Mouse (Mus musculus): Measurements from ENCODE around the gene Dst. TPM values are rescaled to one million over a fixed set of nuclear protein-coding genes. Genes with fewer than 3 reads are reported as not detected.
A peak's percentile ranks its signal among the peaks of the same experiment; 100 is the strongest.

Gene Dst
- polyA plus RNA-seq, 1 experiment from 2014 or later = 13.4 TPM

DNA sequence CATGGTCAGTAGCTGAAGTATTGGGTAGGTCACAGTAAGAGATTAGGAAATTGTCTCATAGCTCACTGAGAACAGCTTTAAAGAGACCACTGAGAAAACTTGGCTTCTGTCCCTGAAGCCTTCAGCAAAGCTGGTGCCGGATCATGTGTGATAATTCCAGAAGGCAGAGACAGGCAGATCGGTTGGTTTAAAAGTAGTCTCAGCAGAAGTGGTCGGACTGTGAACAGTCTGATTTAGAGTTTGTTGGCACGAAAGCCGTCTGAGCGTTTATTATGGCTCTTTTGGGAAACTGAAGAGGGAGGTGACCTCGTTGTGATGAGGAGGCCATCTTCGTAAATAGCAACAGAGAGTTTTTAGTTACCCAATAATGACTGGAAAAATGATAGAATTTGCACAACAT lies 52.4 kb downstream of the Dst start:
- no peak for ATAC-seq (ENCODE audit: low read depth)
- H3K4me2 ChIP-seq (ENCODE audit: low read depth, low read length) = no peak overlapping the region
- no peak overlapping the region for H3K4me3 ChIP-seq (ENCODE audit: low read length)
- no peaks in the 10 kb centered on the region for H3K27me3 ChIP-seq (ENCODE audit: control insufficient read depth, insufficient read depth, low read depth, low read length)
- 69% methylated on average over 8 of the region's 8 CpGs for WGBS
- H3K4me1 ChIP-seq (replicated peaks; ENCODE audit: control insufficient read depth, insufficient read depth, low read length) = no peaks in the 10 kb centered on the region
- no peaks in the 10 kb centered on the region for H3K36me3 ChIP-seq (ENCODE audit: control insufficient read depth, insufficient read depth, low read length)
- no peak overlapping the region for H3K9ac ChIP-seq (ENCODE audit: low read length)
- H3K9me3 ChIP-seq (ENCODE audit: control insufficient read depth, low read length) = no peaks in the 10 kb centered on the region
- no peak overlapping the region for H3K27ac ChIP-seq (ENCODE audit: low read length)

GRCm38 (mm10) chr1:33964643-33965042 lies 56.6 kb downstream of the Dst start:
- no peaks in the 10 kb centered on the region for H3K9me3 ChIP-seq (ENCODE audit: control insufficient read depth, low read length)
- no peak overlapping the region for H3K4me3 ChIP-seq (ENCODE audit: low read length)
- no peaks in the 10 kb centered on the region for H3K4me1 ChIP-seq (replicated peaks; ENCODE audit: control insufficient read depth, insufficient read depth, low read length)
- H3K27me3 ChIP-seq (ENCODE audit: control insufficient read depth, insufficient read depth, low read depth, low read length) = no peaks in the 10 kb centered on the region
- ATAC-seq (ENCODE audit: low read depth) = no peak
- WGBS = 33% methylated on average over 5 of the region's 5 CpGs
- no peak overlapping the region for H3K27ac ChIP-seq (ENCODE audit: low read length)
- H3K4me2 ChIP-seq (ENCODE audit: low read depth, low read length) = no peak overlapping the region
- H3K9ac ChIP-seq (ENCODE audit: low read length) = no peak overlapping the region
- H3K36me3 ChIP-seq (ENCODE audit: control insufficient read depth, insufficient read depth, low read length) = no peaks in the 10 kb centered on the region

- no peak overlapping the region for H3K9ac ChIP-seq (ENCODE audit: low read length)
- H3K36me3 ChIP-seq (ENCODE audit: control insufficient read depth, insufficient read depth, low read length) = no peaks in the 10 kb centered on the region
- H3K4me3 ChIP-seq (ENCODE audit: low read length) = no peak overlapping the region
- no peaks in the 10 kb centered on the region for H3K4me1 ChIP-seq (replicated peaks; ENCODE audit: control insufficient read depth, insufficient read depth, low read length)
- no peaks in the 10 kb centered on the region for H3K9me3 ChIP-seq (ENCODE audit: control insufficient read depth, low read length)
- H3K27ac ChIP-seq (ENCODE audit: low read length) = no peak overlapping the region
- no peak overlapping the region for H3K4me2 ChIP-seq (ENCODE audit: low read depth, low read length)
- 86% methylated on average over 4 of the region's 4 CpGs for WGBS
- H3K27me3 ChIP-seq (ENCODE audit: control insufficient read depth, insufficient read depth, low read depth, low read length) = no peaks in the 10 kb centered on the region
- no peak for ATAC-seq (ENCODE audit: low read depth)
These were observed 57.8 kb downstream of the Dst start for GRCm38 (mm10) chr1:33965824-33966223.

- ATAC-seq (ENCODE audit: low read depth) = 0 out of 2 replicates have a peak, but pooled peaks have one; percentile 15
These were observed 58.3 kb downstream of the Dst start for GRCm38 (mm10) chr1:33966328-33966727.

GRCm38 (mm10) chr1:33967206-33967605 lies 59.2 kb downstream of the Dst start:
- WGBS = 65% methylated on average over 4 of the region's 4 CpGs
- no peak overlapping the region for H3K4me3 ChIP-seq (ENCODE audit: low read length)
- H3K4me2 ChIP-seq (ENCODE audit: low read depth, low read length) = no peak overlapping the region
- H3K9me3 ChIP-seq (ENCODE audit: control insufficient read depth, low read length) = no peaks in the 10 kb centered on the region
- no peaks in the 10 kb centered on the region for H3K4me1 ChIP-seq (replicated peaks; ENCODE audit: control insufficient read depth, insufficient read depth, low read length)
- H3K27ac ChIP-seq (ENCODE audit: low read length) = no peak overlapping the region
- H3K27me3 ChIP-seq (ENCODE audit: control insufficient read depth, insufficient read depth, low read depth, low read length) = no peaks in the 10 kb centered on the region
- no peak for ATAC-seq (ENCODE audit: low read depth)
- no peak overlapping the region for H3K9ac ChIP-seq (ENCODE audit: low read length)
- no peaks in the 10 kb centered on the region for H3K36me3 ChIP-seq (ENCODE audit: control insufficient read depth, insufficient read depth, low read length)

More at GRCm38 (mm10) chr1:33966328-33966727, 58.3 kb downstream of the Dst start:
- Histone ChIP-seq H3K4me2 (ENCODE audit: low read depth, low read length) (no peak overlapping the region), H3K4me1 (replicated peaks; ENCODE audit: control insufficient read depth, insufficient read depth, low read length) (no peaks in the 10 kb centered on the region), H3K27me3 (ENCODE audit: control insufficient read depth, insufficient read depth, low read depth, low read length) (no peaks in the 10 kb centered on the region), H3K9ac (ENCODE audit: low read length) (no peak overlapping the region), H3K27ac (ENCODE audit: low read length) (no peak overlapping the region), H3K36me3 (ENCODE audit: control insufficient read depth, insufficient read depth, low read length) (no peaks in the 10 kb centered on the region), H3K9me3 (ENCODE audit: control insufficient read depth, low read length) (no peaks in the 10 kb centered on the region), H3K4me3 (ENCODE audit: low read length) (no peak overlapping the region)
- 21% methylated on average over 6 of the region's 6 CpGs for WGBS

DNA sequence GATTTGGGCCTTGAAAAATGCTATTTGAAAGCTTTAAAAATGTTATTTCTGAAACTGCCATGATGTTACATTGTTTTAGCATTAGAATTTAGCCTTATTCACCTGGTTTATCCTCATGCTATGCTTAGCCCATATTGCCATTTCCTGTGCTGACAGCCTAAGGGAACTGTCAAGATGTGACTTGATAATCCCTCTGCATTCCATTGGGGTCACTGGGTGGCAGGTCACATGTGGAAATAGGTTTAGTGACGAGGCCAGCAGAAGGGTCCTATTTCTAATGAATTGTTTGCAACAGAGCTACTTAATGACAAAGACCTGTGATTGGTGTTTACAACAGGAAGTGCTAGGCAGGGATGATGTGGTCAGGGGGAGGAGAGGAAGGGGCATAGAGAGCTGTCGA lies 61.9 kb downstream of the Dst start:
- no peak overlapping the region for H3K4me2 ChIP-seq (ENCODE audit: low read depth, low read length)
- no peak for ATAC-seq (ENCODE audit: low read depth)
- H3K4me1 ChIP-seq (replicated peaks; ENCODE audit: control insufficient read depth, insufficient read depth, low read length) = no peaks in the 10 kb centered on the region
- no peak overlapping the region for H3K9ac ChIP-seq (ENCODE audit: low read length)
- H3K27ac ChIP-seq (ENCODE audit: low read length) = no peak overlapping the region
- H3K36me3 ChIP-seq (ENCODE audit: control insufficient read depth, insufficient read depth, low read length) = no peaks in the 10 kb centered on the region
- no peaks in the 10 kb centered on the region for H3K27me3 ChIP-seq (ENCODE audit: control insufficient read depth, insufficient read depth, low read depth, low read length)
- WGBS = 36% methylated on average over 2 of the region's 2 CpGs
- H3K9me3 ChIP-seq (ENCODE audit: control insufficient read depth, low read length) = no peaks in the 10 kb centered on the region
- H3K4me3 ChIP-seq (ENCODE audit: low read length) = no peak overlapping the region

GRCm38 (mm10) chr1:33974401-33974800 lies 66.4 kb downstream of the Dst start:
- no peak for ATAC-seq (ENCODE audit: low read depth)
- Histone ChIP-seq H3K4me1 (replicated peaks; ENCODE audit: control insufficient read depth, insufficient read depth, low read length) (no peaks in the 10 kb centered on the region), H3K9ac (ENCODE audit: low read length) (no peak overlapping the region), H3K4me2 (ENCODE audit: low read depth, low read length) (no peak overlapping the region), H3K27ac (ENCODE audit: low read length) (no peak overlapping the region), H3K9me3 (ENCODE audit: control insufficient read depth, low read length) (no peaks in the 10 kb centered on the region), H3K36me3 (ENCODE audit: control insufficient read depth, insufficient read depth, low read length) (no peaks in the 10 kb centered on the region), H3K27me3 (ENCODE audit: control insufficient read depth, insufficient read depth, low read depth, low read length) (no peaks in the 10 kb centered on the region), H3K4me3 (ENCODE audit: low read length) (no peak overlapping the region)
- 81% methylated on average over 11 of the region's 11 CpGs for WGBS

- WGBS = 63% methylated on average over 4 of the region's 4 CpGs
- ATAC-seq (ENCODE audit: low read depth) = no peak
These were observed 67.3 kb downstream of the Dst start for GRCm38 (mm10) chr1:33975333-33975732.

DNA sequence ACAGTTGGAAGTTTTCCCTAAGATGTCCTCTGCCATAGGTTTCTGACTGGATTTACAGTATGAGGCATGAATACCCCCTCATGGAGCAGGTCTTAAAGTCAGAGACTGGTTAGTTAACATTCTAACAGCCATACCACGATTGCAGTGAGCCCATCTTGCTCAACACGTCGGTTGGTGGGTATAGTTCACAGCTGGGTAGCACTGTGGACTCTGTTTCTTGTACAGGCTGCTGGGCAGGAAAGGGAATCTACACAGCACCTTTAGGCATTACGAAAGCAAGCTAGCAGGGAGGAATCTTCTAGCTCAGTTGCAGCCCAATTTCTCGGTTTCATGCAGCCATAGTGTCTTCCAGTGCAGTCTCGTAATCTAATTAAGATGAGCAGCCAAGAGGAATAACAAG lies 69.8 kb downstream of the Dst start:
- no peak for ATAC-seq (ENCODE audit: low read depth)
- Histone ChIP-seq H3K27me3 (ENCODE audit: control insufficient read depth, insufficient read depth, low read depth, low read length) (no peaks in the 10 kb centered on the region), H3K9me3 (ENCODE audit: control insufficient read depth, low read length) (no peaks in the 10 kb centered on the region), H3K36me3 (ENCODE audit: control insufficient read depth, insufficient read depth, low read length) (no peaks in the 10 kb centered on the region), H3K4me2 (ENCODE audit: low read depth, low read length) (no peak overlapping the region), H3K4me3 (ENCODE audit: low read length) (no peak overlapping the region), H3K27ac (ENCODE audit: low read length) (no peak overlapping the region), H3K9ac (ENCODE audit: low read length) (no peak overlapping the region), H3K4me1 (replicated peaks; ENCODE audit: control insufficient read depth, insufficient read depth, low read length) (no peaks in the 10 kb centered on the region)
- WGBS = 90% methylated on average over 6 of the region's 6 CpGs

More at GRCm38 (mm10) chr1:33975333-33975732, 67.3 kb downstream of the Dst start:
- Histone ChIP-seq H3K27ac (ENCODE audit: low read length) (no peak overlapping the region), H3K9me3 (ENCODE audit: control insufficient read depth, low read length) (no peaks in the 10 kb centered on the region), H3K27me3 (ENCODE audit: control insufficient read depth, insufficient read depth, low read depth, low read length) (no peaks in the 10 kb centered on the region), H3K4me1 (replicated peaks; ENCODE audit: control insufficient read depth, insufficient read depth, low read length) (no peaks in the 10 kb centered on the region), H3K9ac (ENCODE audit: low read length) (no peak overlapping the region), H3K4me3 (ENCODE audit: low read length) (no peak overlapping the region), H3K36me3 (ENCODE audit: control insufficient read depth, insufficient read depth, low read length) (no peaks in the 10 kb centered on the region), H3K4me2 (ENCODE audit: low read depth, low read length) (no peak overlapping the region)

DNA sequence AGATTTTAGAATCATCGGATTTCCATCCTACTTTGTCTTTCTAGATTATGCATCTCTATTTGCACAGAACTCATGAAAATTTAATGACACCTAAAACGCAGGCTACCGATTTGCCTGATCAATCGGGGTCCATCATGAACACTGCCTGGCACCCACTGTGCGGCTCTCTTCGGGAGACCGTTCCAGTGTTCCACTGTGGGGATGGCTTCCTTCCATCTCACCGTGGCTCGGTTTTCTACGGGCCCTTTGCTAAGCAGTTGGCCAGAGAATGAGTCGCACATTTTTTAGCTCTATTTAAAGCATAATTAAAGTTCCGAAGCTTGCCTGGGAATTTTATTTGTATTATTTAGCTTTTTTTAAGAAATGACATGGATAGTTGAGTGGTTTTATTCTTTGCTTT lies 72.4 kb downstream of the Dst start:
- Histone ChIP-seq H3K9ac (ENCODE audit: low read length) (no peak overlapping the region), H3K4me1 (replicated peaks; ENCODE audit: control insufficient read depth, insufficient read depth, low read length) (no peaks in the 10 kb centered on the region), H3K27ac (ENCODE audit: low read length) (no peak overlapping the region), H3K4me2 (ENCODE audit: low read depth, low read length) (no peak overlapping the region), H3K27me3 (ENCODE audit: control insufficient read depth, insufficient read depth, low read depth, low read length) (no peaks in the 10 kb centered on the region), H3K4me3 (ENCODE audit: low read length) (no peak overlapping the region), H3K9me3 (ENCODE audit: control insufficient read depth, low read length) (no peaks in the 10 kb centered on the region), H3K36me3 (ENCODE audit: control insufficient read depth, insufficient read depth, low read length) (no peaks in the 10 kb centered on the region)
- WGBS = 88% methylated on average over 12 of the region's 12 CpGs
- no peak for ATAC-seq (ENCODE audit: low read depth)
